Mouse (Mus musculus): ENCODE results near the gene Dnah11. TPM values are rescaled to one million over a fixed set of nuclear protein-coding genes. Genes with fewer than 3 reads are reported as not detected.

The Dnah11 gene
- total and polyA plus RNA-seq, 3 experiments: 0.11 to 0.77 TPM; not detected in 1

DNA sequence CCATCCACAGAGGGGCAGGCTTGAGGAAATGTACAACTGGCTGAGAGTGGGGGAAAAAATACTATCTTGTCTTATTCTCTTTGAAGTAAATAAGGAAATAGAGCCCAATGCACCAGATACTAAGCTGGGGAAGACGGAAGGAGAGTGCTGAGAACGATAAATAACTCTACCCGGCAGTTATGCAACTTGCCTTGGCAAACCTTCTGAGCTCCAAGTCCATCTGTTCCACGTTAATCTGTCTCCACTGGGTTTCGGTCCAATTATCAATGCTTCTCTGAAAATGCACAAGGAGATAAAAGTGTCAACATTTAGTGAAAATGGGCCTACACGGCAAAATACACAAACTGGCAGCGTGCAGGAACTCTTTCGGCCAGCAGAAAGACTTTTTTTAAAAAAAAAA lies 86.2 kb downstream of the Dnah11 start:
- TF ChIP-seq MEF2A (IDR thresholded peaks at IDR 0.05; ENCODE audit: extremely low read depth, insufficient replicate concordance, low read depth, low read length, poor library complexity, severe bottlenecking) (no peak), ZNF384 (IDR thresholded peaks at IDR 0.05; ENCODE audit: low read depth, low read length) (no peak), POLR2AphosphoS5 (IDR thresholded peaks at IDR 0.05; ENCODE audit: borderline replicate concordance, low read depth, low read length) (no peak), KAT2A (conservative IDR thresholded peaks at IDR 0.05; ENCODE audit: low read depth, low read length) (no peak), GATA1 (IDR thresholded peaks at IDR 0.05; ENCODE audit: low read depth, low read length) (no peak), USF2 (IDR thresholded peaks at IDR 0.05; ENCODE audit: borderline replicate concordance in 1 of 2, insufficient read depth in 1 of 2, low read depth in 1 of 2, low read length in 2 of 2) (no peak), TCF12 (IDR thresholded peaks at IDR 0.05; ENCODE audit: low read depth, low read length) (no peak), BHLHE40 (IDR thresholded peaks at IDR 0.05; ENCODE audit: borderline replicate concordance, low read depth, low read length) (no peak), MAX (IDR thresholded peaks at IDR 0.05; ENCODE audit: low read length) (no peak), GABPA (IDR thresholded peaks at IDR 0.05; ENCODE audit: low read depth, low read length) (no peak), SIN3A (IDR thresholded peaks at IDR 0.05; ENCODE audit: low read length) (no peak), MYC (IDR thresholded peaks at IDR 0.05; ENCODE audit: low read depth, low read length) (no peak), MAZ (IDR thresholded peaks at IDR 0.05; ENCODE audit: low read depth, low read length) (no peak), POLR2AphosphoS2 (IDR thresholded peaks at IDR 0.05; ENCODE audit: low read length) (no peak), E2F4 (IDR thresholded peaks at IDR 0.05; ENCODE audit: borderline replicate concordance, low read depth, low read length) (no peak), JUND (IDR thresholded peaks at IDR 0.05; ENCODE audit: low read depth, low read length) (no peak), NRF1 (IDR thresholded peaks at IDR 0.05; ENCODE audit: insufficient read depth, low read depth, low read length, poor library complexity, severe bottlenecking) (no peak), POLR2A (IDR thresholded peaks at IDR 0.05; ENCODE audit: control insufficient read depth in 1 of 2, insufficient read depth in 1 of 2, low read depth in 1 of 2, low read length in 2 of 2, poor library complexity in 1 of 2) (no peak), CHD2 (IDR thresholded peaks at IDR 0.05; ENCODE audit: low read length) (no peak)
- no peaks in the 10 kb centered on the region; a peak in 1 of 4 replicates for H3K27me3 ChIP-seq (ENCODE audit: control insufficient read depth in 1 of 2, insufficient read depth in 2 of 2, low read length in 2 of 2)
- no peaks in the 10 kb centered on the region for H3K79me2 ChIP-seq (ENCODE audit: control insufficient read depth, insufficient read depth, low read length, poor library complexity)
- H3K4me3 ChIP-seq (ENCODE audit: control insufficient read depth in 1 of 2, insufficient read depth in 1 of 2, low read depth in 2 of 2, low read length in 2 of 2): no peak overlapping the region
- no peak overlapping the region for H3K9ac ChIP-seq (ENCODE audit: control insufficient read depth, low read depth, low read length, poor library complexity, severe bottlenecking)
- H3K27ac ChIP-seq (ENCODE audit: control insufficient read depth, low read depth, low read length): no peak overlapping the region
- no peaks in the 10 kb centered on the region for H3K4me1 ChIP-seq (ENCODE audit: control insufficient read depth in 1 of 2, insufficient read depth in 2 of 2, low read length in 2 of 2)
- H3K9me3 ChIP-seq (replicated peaks; ENCODE audit: insufficient read depth, low read length): no peaks in the 10 kb centered on the region
- no peak for DNase-seq (ENCODE audit: low read depth, low spot score)
- no peaks in the 10 kb centered on the region for H3K36me3 ChIP-seq (ENCODE audit: control insufficient read depth in 1 of 2, insufficient read depth in 2 of 2, low read length in 2 of 2)

DNA sequence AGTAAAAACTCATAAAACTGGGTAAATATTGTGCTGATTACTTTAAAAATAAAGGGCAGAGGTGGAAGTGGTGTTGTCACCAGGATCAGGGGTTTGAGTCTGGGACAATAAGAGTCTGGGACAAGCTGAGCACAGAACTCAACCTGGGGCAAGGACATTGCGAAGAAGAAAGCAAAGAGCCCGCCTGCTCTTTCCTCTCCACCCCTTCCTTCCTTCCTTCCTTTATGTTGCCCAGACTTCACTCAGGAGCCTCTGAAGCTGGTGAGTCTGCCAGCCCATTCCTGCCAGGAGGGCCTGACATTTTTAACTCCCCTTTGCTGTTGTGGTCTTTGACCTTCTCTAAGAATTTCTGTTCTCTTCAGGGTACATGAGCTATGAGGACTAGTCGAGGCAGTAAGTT lies 86.9 kb downstream of the Dnah11 start:
- Histone ChIP-seq H3K9ac (ENCODE audit: control insufficient read depth, low read depth, low read length, poor library complexity, severe bottlenecking) (no peak overlapping the region), H3K27ac (ENCODE audit: control insufficient read depth, low read depth, low read length) (no peak overlapping the region), H3K4me1 (ENCODE audit: control insufficient read depth in 1 of 2, insufficient read depth in 2 of 2, low read length in 2 of 2) (no peaks in the 10 kb centered on the region), H3K79me2 (ENCODE audit: control insufficient read depth, insufficient read depth, low read length, poor library complexity) (no peaks in the 10 kb centered on the region), H3K9me3 (replicated peaks; ENCODE audit: insufficient read depth, low read length) (no peaks in the 10 kb centered on the region), H3K36me3 (ENCODE audit: control insufficient read depth in 1 of 2, insufficient read depth in 2 of 2, low read length in 2 of 2) (no peaks in the 10 kb centered on the region), H3K27me3 (ENCODE audit: control insufficient read depth in 1 of 2, insufficient read depth in 2 of 2, low read length in 2 of 2) (no peaks in the 10 kb centered on the region; a peak in 1 of 4 replicates), H3K4me3 (ENCODE audit: control insufficient read depth in 1 of 2, insufficient read depth in 1 of 2, low read depth in 2 of 2, low read length in 2 of 2) (no peak overlapping the region)
- DNase-seq (ENCODE audit: low read depth, low spot score): no peak
- no peak for TF ChIP-seq ZKSCAN1 (IDR thresholded peaks at IDR 0.05; ENCODE audit: low read depth, low read length)
- TF ChIP-seq SMC3 (IDR thresholded peaks at IDR 0.05; ENCODE audit: low read depth, low read length): no peak
- TF ChIP-seq GATA1 (IDR thresholded peaks at IDR 0.05; ENCODE audit: low read depth, low read length): no peak
- TF ChIP-seq TAL1 (IDR thresholded peaks at IDR 0.05; ENCODE audit: low read length): no peak
- TF ChIP-seq EP300 (IDR thresholded peaks at IDR 0.05; ENCODE audit: low read depth in 1 of 2, low read length in 2 of 2): no peak
- TF ChIP-seq POLR2A (IDR thresholded peaks at IDR 0.05; ENCODE audit: control insufficient read depth in 1 of 2, insufficient read depth in 1 of 2, low read depth in 1 of 2, low read length in 2 of 2, poor library complexity in 1 of 2): no peak
- no peak for TF ChIP-seq ELF1 (IDR thresholded peaks at IDR 0.05; ENCODE audit: low read depth, low read length)
- no peak for TF ChIP-seq ZMIZ1 (IDR thresholded peaks at IDR 0.05; ENCODE audit: low read depth, low read length)
- TF ChIP-seq CHD2 (IDR thresholded peaks at IDR 0.05; ENCODE audit: low read length): no peak
- TF ChIP-seq UBTF (IDR thresholded peaks at IDR 0.05; ENCODE audit: borderline replicate concordance, insufficient read depth, low read depth, low read length): no peak
- no peak for TF ChIP-seq GABPA (IDR thresholded peaks at IDR 0.05; ENCODE audit: low read depth, low read length)
- TF ChIP-seq ZC3H11A (IDR thresholded peaks at IDR 0.05; ENCODE audit: low read depth, low read length): no peak
- no peak for TF ChIP-seq BHLHE40 (IDR thresholded peaks at IDR 0.05; ENCODE audit: borderline replicate concordance, low read depth, low read length)
- TF ChIP-seq JUND (IDR thresholded peaks at IDR 0.05; ENCODE audit: low read depth, low read length): no peak
- no peak for TF ChIP-seq KAT2A (conservative IDR thresholded peaks at IDR 0.05; ENCODE audit: low read depth, low read length)
- no peak for TF ChIP-seq CTCF (IDR thresholded peaks at IDR 0.05 in 2 of 3, conservative IDR thresholded peaks at IDR 0.05 in 1 of 3; ENCODE audit: control insufficient read depth in 1 of 3, insufficient read depth in 1 of 3, low read depth in 2 of 3, low read length in 3 of 3, poor library complexity in 1 of 3, severe bottlenecking in 1 of 3)
- no peak for TF ChIP-seq SIN3A (IDR thresholded peaks at IDR 0.05; ENCODE audit: low read length)
- TF ChIP-seq NRF1 (IDR thresholded peaks at IDR 0.05; ENCODE audit: insufficient read depth, low read depth, low read length, poor library complexity, severe bottlenecking): no peak
- TF ChIP-seq RAD21 (IDR thresholded peaks at IDR 0.05; ENCODE audit: low read depth, low read length): no peak
- no peak for TF ChIP-seq CHD1 (IDR thresholded peaks at IDR 0.05; ENCODE audit: low read depth, low read length)
